Mouse (Mus musculus) Muller cell, postnatal 12 days (primary cell): ENCODE results near the gene Slc30a9.

Experiments
- DNase-seq: peaks from one replicate; pipeline ENCODE4 v3.0.0-alpha.2; 2015; ENCODE audit errors: inconsistent ontology term

Slc30a9 gene

GRCm38 (mm10) chr5:67312522-67312851 is 5.7 kb downstream of the Slc30a9 start:
- DNase-seq: no peak

GRCm38 (mm10) chr5:67321656-67322268 is 15.0 kb downstream of the Slc30a9 start:
- DNase-seq: no peak

- no peak for DNase-seq
Observed at GRCm38 (mm10) chr5:67324032-67324431, 17.3 kb downstream of the Slc30a9 start.

GRCm38 (mm10) chr5:67340811-67341210 is 34.1 kb downstream of the Slc30a9 start:
- DNase-seq: no peak

GRCm38 (mm10) chr5:67347060-67347459 is 40.3 kb downstream of the Slc30a9 start:
- DNase-seq: no peak

GRCm38 (mm10) chr5:67348949-67349348 is 42.2 kb downstream of the Slc30a9 start:
- no peak for DNase-seq

GRCm38 (mm10) chr5:67362316-67362715 is 55.6 kb downstream of the Slc30a9 start:
- no peak for DNase-seq

GRCm38 (mm10) chr5:67362931-67363330 is 56.2 kb downstream of the Slc30a9 start:
- DNase-seq: no peak

GRCm38 (mm10) chr5:67377044-67377621 is 70.4 kb downstream of the Slc30a9 start:
- no peak for DNase-seq

- no peak for DNase-seq
Observed at GRCm38 (mm10) chr5:67381690-67382089, 74.9 kb downstream of the Slc30a9 start.

GRCm38 (mm10) chr5:67382556-67382955 is 75.8 kb downstream of the Slc30a9 start:
- DNase-seq: no peak

GRCm38 (mm10) chr5:67393951-67394350 is 87.2 kb downstream of the Slc30a9 start:
- peak; percentile 6 for DNase-seq

GRCm38 (mm10) chr5:67395211-67395851 is 88.6 kb downstream of the Slc30a9 start:
- DNase-seq: no peak

GRCm38 (mm10) chr5:67397186-67397585 is 90.4 kb downstream of the Slc30a9 start:
- no peak for DNase-seq

GRCm38 (mm10) chr5:67399876-67400607 is 93.3 kb downstream of the Slc30a9 start:
- no peak for DNase-seq

- DNase-seq: no peak
Observed at GRCm38 (mm10) chr5:67400608-67401480, 94.1 kb downstream of the Slc30a9 start.

GRCm38 (mm10) chr5:67401612-67402011 is 94.9 kb downstream of the Slc30a9 start:
- DNase-seq: no peak

GRCm38 (mm10) chr5:67404380-67404779 is 97.6 kb downstream of the Slc30a9 start:
- no peak for DNase-seq

GRCm38 (mm10) chr5:67404919-67405318 is 98.2 kb downstream of the Slc30a9 start:
- no peak for DNase-seq
